Mouse (Mus musculus) G1E (cell line): ENCODE data around the gene Gm5136.

Experiments used
- CTCF ChIP-seq: IDR thresholded peaks from 2 replicates; pipeline ENCODE4 v1.5.1; 2012; ENCODE audit warnings: low read depth, low read length, inconsistent platforms, mixed read lengths
- POLR2AphosphoS5 ChIP-seq: IDR thresholded peaks from 2 replicates; pipeline ENCODE4 v1.6.1; 2012; ENCODE audit warnings: low read depth, low read length, inconsistent platforms; ENCODE audit not compliant: insufficient replicate concordance

- TF ChIP-seq CTCF: no peak
- TF ChIP-seq POLR2AphosphoS5: no peak
These were observed 22.9 kb downstream of the Gm5136 start for GRCm38 (mm10) chr10:108677053-108677452.
